Mouse (Mus musculus): ENCODE results near the gene Slc25a35. TPM values are rescaled to one million over a fixed set of nuclear protein-coding genes. Genes with fewer than 3 reads are reported as not detected.

Gene Slc25a35
- total and polyA plus RNA-seq, 3 experiments, result 0.83 to 1.6 TPM; not detected in 1

- no peak for DNase-seq (ENCODE audit: extremely low read depth)
- H3K4me1 ChIP-seq (ENCODE audit: control insufficient read depth in 1 of 2, insufficient read depth in 2 of 2), result no peaks in the 10 kb centered on the region
- H3K27me3 ChIP-seq (replicated peaks), result peaks cover 5% of the 10 kb centered on the region
- in situ Hi-C loops (cut with MboI; ENCODE audit: low pct_ligation_motif_present, low pct_unique_long_range_greater_than_20kb, low sequenced_read_pairs) (no loop called here), dilution Hi-C loops (cut with MboI; ENCODE audit: extremely low pct_ligation_motif_present, extremely low pct_unique_long_range_greater_than_20kb, low sequenced_read_pairs) (no loop called here)
- peaks cover 0 to 20% of the 10 kb centered on the region in 2 experiments for H3K36me3 ChIP-seq (replicated peaks in 1 of 2; ENCODE audit: control insufficient read depth in 1 of 2, insufficient read depth in 1 of 2, low read length in 1 of 2)
- no peak overlapping the region for H3K9ac ChIP-seq (ENCODE audit: insufficient read depth, low read depth)
- no peaks in the 10 kb centered on the region for H3K79me2 ChIP-seq (replicated peaks; ENCODE audit: control insufficient read depth, extremely low read depth, insufficient read depth, poor library complexity, severe bottlenecking)
- no peak overlapping the region for H3K27ac ChIP-seq (ENCODE audit: insufficient read depth, low read depth)
- H3K9me3 ChIP-seq (replicated peaks; ENCODE audit: low read length), result no peaks in the 10 kb centered on the region
- no peak for TF ChIP-seq NELFE (IDR thresholded peaks at IDR 0.05; ENCODE audit: low read depth, low read length)
- TF ChIP-seq ELF1 (IDR thresholded peaks at IDR 0.05; ENCODE audit: low read depth, low read length), result no peak
- no peak for TF ChIP-seq JUN (IDR thresholded peaks at IDR 0.05; ENCODE audit: insufficient read depth, low read depth, low read length)
- no peak for TF ChIP-seq MAFK (IDR thresholded peaks at IDR 0.05; ENCODE audit: insufficient replicate concordance, low read length)
- no peak for TF ChIP-seq ZKSCAN1 (IDR thresholded peaks at IDR 0.05; ENCODE audit: borderline replicate concordance, low read depth, low read length)
- TF ChIP-seq POLR2A (IDR thresholded peaks at IDR 0.05; ENCODE audit: low read depth, low read length), result no peak
- TF ChIP-seq USF1 (IDR thresholded peaks at IDR 0.05; ENCODE audit: low read depth, low read length), result no peak
- TF ChIP-seq MYC (IDR thresholded peaks at IDR 0.05; ENCODE audit: low read depth, low read length), result no peak
- H3K4me2 ChIP-seq (ENCODE audit: insufficient read depth, low read depth, poor library complexity, severe bottlenecking), result no peak overlapping the region
- H3K4me3 ChIP-seq (replicated peaks in 1 of 3; ENCODE audit: low read depth in 2 of 3, low read length in 2 of 3, poor library complexity in 1 of 3), result no peak overlapping the region
Measured at GRCm38 (mm10) chr11:68947542-68947993, 20.4 kb upstream of the Slc25a35 start.

GRCm38 (mm10) chr11:68953903-68954302 is 14.0 kb upstream of the Slc25a35 start:
- no peak overlapping the region for H3K4me2 ChIP-seq (ENCODE audit: insufficient read depth, low read depth, poor library complexity, severe bottlenecking)
- H3K4me3 ChIP-seq (replicated peaks in 1 of 3; ENCODE audit: low read depth in 2 of 3, low read length in 2 of 3, poor library complexity in 1 of 3), result no peak overlapping the region
- H3K4me1 ChIP-seq (ENCODE audit: control insufficient read depth in 1 of 2, insufficient read depth in 2 of 2), result peaks cover 0 to 9% of the 10 kb centered on the region in 2 experiments; a peak in 3 of 4 replicates
- H3K27me3 ChIP-seq (replicated peaks), result peaks cover 25% of the 10 kb centered on the region
- dilution Hi-C loops (cut with MboI; ENCODE audit: extremely low pct_ligation_motif_present, extremely low pct_unique_long_range_greater_than_20kb, low sequenced_read_pairs) (no loop called here), in situ Hi-C loops (cut with MboI; ENCODE audit: low pct_ligation_motif_present, low pct_unique_long_range_greater_than_20kb, low sequenced_read_pairs) (no loop called here)
- no peaks in the 10 kb centered on the region for H3K79me2 ChIP-seq (replicated peaks; ENCODE audit: control insufficient read depth, extremely low read depth, insufficient read depth, poor library complexity, severe bottlenecking)
- no peak overlapping the region for H3K27ac ChIP-seq (ENCODE audit: insufficient read depth, low read depth)
- no peaks in the 10 kb centered on the region for H3K9me3 ChIP-seq (replicated peaks; ENCODE audit: low read length)
- no peak overlapping the region for H3K9ac ChIP-seq (ENCODE audit: insufficient read depth, low read depth)
- no peak for DNase-seq (ENCODE audit: extremely low read depth)
- H3K36me3 ChIP-seq (replicated peaks in 1 of 2; ENCODE audit: control insufficient read depth in 1 of 2, insufficient read depth in 1 of 2, low read length in 1 of 2), result no peaks in the 10 kb centered on the region
- TF ChIP-seq MYC (IDR thresholded peaks at IDR 0.05; ENCODE audit: low read depth, low read length) (no peak), CHD1 (IDR thresholded peaks at IDR 0.05; ENCODE audit: low read depth, low read length) (no peak), SMC3 (IDR thresholded peaks at IDR 0.05; ENCODE audit: low read depth, low read length) (no peak), MAFK (IDR thresholded peaks at IDR 0.05; ENCODE audit: insufficient replicate concordance, low read length) (no peak), HCFC1 (IDR thresholded peaks at IDR 0.05; ENCODE audit: low read depth, low read length) (no peak), ZKSCAN1 (IDR thresholded peaks at IDR 0.05; ENCODE audit: borderline replicate concordance, low read depth, low read length) (no peak), NRF1 (IDR thresholded peaks at IDR 0.05; ENCODE audit: low read depth, low read length) (no peak), ZC3H11A (IDR thresholded peaks at IDR 0.05; ENCODE audit: low read depth, low read length) (no peak), RAD21 (IDR thresholded peaks at IDR 0.05; ENCODE audit: low read depth, low read length) (no peak), JUND (conservative IDR thresholded peaks at IDR 0.05; ENCODE audit: low read depth, low read length) (no peak), KAT2A (IDR thresholded peaks at IDR 0.05; ENCODE audit: insufficient replicate concordance, low read length) (no peak), POLR2A (IDR thresholded peaks at IDR 0.05; ENCODE audit: low read depth, low read length) (no peak), SIN3A (IDR thresholded peaks at IDR 0.05; ENCODE audit: low read length) (no peak), ZMIZ1 (IDR thresholded peaks at IDR 0.05; ENCODE audit: low read depth, low read length) (no peak), USF2 (conservative IDR thresholded peaks at IDR 0.05; ENCODE audit: low read depth, low read length) (no peak), TCF12 (IDR thresholded peaks at IDR 0.05; ENCODE audit: low read depth, low read length) (no peak), RCOR1 (conservative IDR thresholded peaks at IDR 0.05; ENCODE audit: low read depth, low read length) (no peak)
